Mouse (Mus musculus) liver, postnatal 0 days (tissue): ENCODE data around the gene Ccdc162. TPM values are rescaled to one million over a fixed set of nuclear protein-coding genes. Genes with fewer than 3 reads are reported as not detected.

Experiments
- ATAC-seq: fragments of 200-750 bp; cut with Nextera tagmentation; 2 replicates; pipeline ENCODE4 v1.8.0; 2017; ENCODE audit warnings: mild to moderate bottlenecking, moderate library complexity
- DNase-seq: peaks from one replicate; pipeline ENCODE4 v3.0.0-alpha.2; 2016
- H3K27ac ChIP-seq: fragments of 300-500 bp; sonication (generic); 2 replicates; pipeline ENCODE4 v1.5.1; 2014; ENCODE audit warnings: antibody characterized with exemption, moderate library complexity, mild to moderate bottlenecking, low read depth
- H3K27me3 ChIP-seq: fragments of 300-500 bp; sonication (generic); 2 replicates; pipeline ENCODE4 v1.6.1; 2014; ENCODE audit warnings: low read length, control low read depth, mixed read lengths; ENCODE audit not compliant: insufficient read depth
- H3K36me3 ChIP-seq: fragments of 300-500 bp; sonication (generic); replicated peaks from 2 replicates; pipeline ENCODE4 v1.6.1; 2014; ENCODE audit warnings: mild to moderate bottlenecking, control low read depth, low read length, moderate library complexity, mixed read lengths; ENCODE audit not compliant: insufficient read depth
- H3K4me1 ChIP-seq: fragments of 300-500 bp; sonication (generic); 2 replicates; pipeline ENCODE4 v1.6.1; 2014; ENCODE audit warnings: antibody characterized with exemption, mild to moderate bottlenecking, control low read depth; ENCODE audit not compliant: insufficient read depth
- H3K4me2 ChIP-seq: fragments of 300-500 bp; sonication (generic); 2 replicates; pipeline ENCODE4 v1.6.1; 2014; ENCODE audit warnings: low read depth, mild to moderate bottlenecking, low read length, moderate library complexity, mixed read lengths
- H3K4me3 ChIP-seq: fragments of 300-500 bp; sonication (generic); 2 replicates; pipeline ENCODE4 v1.5.1; 2014; ENCODE audit warnings: low read depth, low read length
- H3K9ac ChIP-seq: fragments of 300-500 bp; sonication (generic); replicated peaks from 2 replicates; pipeline ENCODE4 v1.6.1; 2014; ENCODE audit warnings: mild to moderate bottlenecking, moderate library complexity
- H3K9me3 ChIP-seq: fragments of 300-500 bp; sonication (generic); 2 replicates; pipeline ENCODE4 v1.6.1; 2016; ENCODE audit warnings: mild to moderate bottlenecking, control low read depth, low read length, mixed read lengths
- CTCF ChIP-seq: sonication (generic); IDR thresholded peaks from 2 replicates; pipeline ENCODE4 v1.5.1; 2016; ENCODE audit warnings: antibody characterized with exemption, low read depth
- EP300 ChIP-seq: IDR thresholded peaks from 2 replicates; pipeline ENCODE4 v1.6.1; 2016; ENCODE audit warnings: antibody characterized with exemption, low read depth, mild to moderate bottlenecking
- WGBS: fragments of 180-500 bp; shearing (Covaris S2); extraction: QIAGEN DNeasy Blood & Tissue Kit; methylation state at CpG from one replicate; pipeline ENCODE4 v1.1.7; 2014; ENCODE audit not compliant: insufficient replicate concordance; 5-methylcytosine and 5-hydroxymethylcytosine counted together
- polyA plus RNA-seq: library from polyadenylated mRNA; unstranded; fragments of >200 nt; fragmentation: Nextera tagmentation; extraction: Ambion mirVana; gene quantifications from 2 replicates; pipeline ENCODE4 v1.2.1, GENCODE M21; 2015

Gene Ccdc162
- polyA plus RNA-seq, 1 experiment from 2014 or later, result 0.62 TPM

DNA sequence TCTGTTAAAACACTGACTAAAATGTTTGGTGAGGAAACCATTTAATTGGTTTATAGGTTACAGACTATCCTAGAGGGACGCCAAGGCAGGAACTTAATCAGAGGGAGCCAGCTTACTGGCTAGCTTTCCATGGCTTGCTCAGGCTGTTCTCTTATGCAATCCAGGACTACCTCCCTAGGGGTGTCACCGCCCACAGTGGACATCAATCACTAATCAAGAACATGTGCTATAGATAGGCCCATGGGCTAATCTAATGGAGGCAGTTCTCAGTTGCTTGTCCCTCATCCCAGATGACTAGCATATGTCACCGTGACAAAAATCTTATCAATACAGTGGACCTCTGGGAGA is 178.5 kb downstream of the Ccdc162 start:
- DNase-seq, result no peak
- H3K4me3 ChIP-seq, result no peak overlapping the region
- H3K4me1 ChIP-seq, result no peaks in the 10 kb centered on the region
- TF ChIP-seq CTCF (no peak), EP300 (no peak)
- H3K27me3 ChIP-seq, result no peaks in the 10 kb centered on the region
- no peak for ATAC-seq
- H3K9ac ChIP-seq, result no peak overlapping the region
- WGBS, result 77% methylated on average over 3 of the region's 3 CpGs
- H3K36me3 ChIP-seq, result peaks cover 18% of the 10 kb centered on the region; the same call in 1 of the 2 replicates
- no peak overlapping the region for H3K4me2 ChIP-seq
- H3K9me3 ChIP-seq, result no peaks in the 10 kb centered on the region
- no peak overlapping the region for H3K27ac ChIP-seq

DNA sequence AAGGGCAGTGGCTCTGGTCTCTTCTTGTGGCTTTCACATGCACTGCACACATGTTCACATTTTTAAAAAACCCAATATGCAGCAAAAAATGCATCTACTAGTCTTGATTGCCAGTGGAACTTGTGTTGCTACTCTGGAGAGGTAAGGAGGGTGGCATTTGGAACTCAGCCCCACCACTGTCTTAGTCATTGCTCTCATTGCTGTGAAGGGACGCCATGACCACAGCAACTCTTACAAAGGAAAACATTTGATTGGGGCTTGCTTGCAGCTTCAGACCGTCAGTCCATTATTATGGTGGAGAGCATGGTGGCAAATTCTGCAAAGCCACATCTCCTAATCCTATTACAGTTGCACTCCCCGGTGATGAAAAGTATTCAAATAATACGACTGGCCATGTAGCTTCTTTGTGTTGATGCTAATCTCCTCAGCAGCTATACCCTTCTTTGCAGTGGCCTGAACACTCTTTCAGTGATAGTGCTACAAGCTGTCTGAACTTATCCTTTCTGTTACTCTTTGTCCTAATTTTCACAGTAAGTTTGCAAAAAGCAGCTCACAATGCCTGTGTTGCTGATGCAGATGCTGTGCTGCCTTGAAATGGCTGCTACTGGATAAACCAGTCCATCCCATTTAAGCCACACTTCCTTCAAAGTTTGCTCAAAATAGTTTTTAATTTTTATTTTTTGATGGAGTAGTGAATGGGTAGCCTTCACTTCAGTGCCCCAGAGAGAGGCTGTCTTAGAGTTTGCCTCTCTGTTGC is 179.0 kb downstream of the Ccdc162 start:
- no peaks in the 10 kb centered on the region for H3K9me3 ChIP-seq
- DNase-seq, result no peak
- no peak overlapping the region for H3K4me3 ChIP-seq
- no peak overlapping the region for H3K4me2 ChIP-seq
- no peak overlapping the region for H3K9ac ChIP-seq
- TF ChIP-seq CTCF (no peak), EP300 (no peak)
- no peaks in the 10 kb centered on the region for H3K4me1 ChIP-seq
- no peak for ATAC-seq
- H3K27ac ChIP-seq, result no peak overlapping the region
- 88% methylated on average over 4 of the region's 4 CpGs for WGBS
- H3K27me3 ChIP-seq, result no peaks in the 10 kb centered on the region
- peaks cover 23% of the 10 kb centered on the region for H3K36me3 ChIP-seq

GRCm38 (mm10) chr10:41536714-41537113 is 179.7 kb downstream of the Ccdc162 start:
- H3K4me3 ChIP-seq, result no peak overlapping the region
- TF ChIP-seq EP300 (no peak), CTCF (no peak)
- no peaks in the 10 kb centered on the region for H3K4me1 ChIP-seq
- no peak for DNase-seq
- ATAC-seq, result no peak
- H3K9me3 ChIP-seq, result no peaks in the 10 kb centered on the region
- H3K9ac ChIP-seq, result no peak overlapping the region
- 75% methylated on average over 1 of the region's 1 CpGs for WGBS
- H3K27ac ChIP-seq, result no peak overlapping the region
- H3K36me3 ChIP-seq, result peaks cover 25% of the 10 kb centered on the region
- no peaks in the 10 kb centered on the region for H3K27me3 ChIP-seq
- H3K4me2 ChIP-seq, result no peak overlapping the region

DNA sequence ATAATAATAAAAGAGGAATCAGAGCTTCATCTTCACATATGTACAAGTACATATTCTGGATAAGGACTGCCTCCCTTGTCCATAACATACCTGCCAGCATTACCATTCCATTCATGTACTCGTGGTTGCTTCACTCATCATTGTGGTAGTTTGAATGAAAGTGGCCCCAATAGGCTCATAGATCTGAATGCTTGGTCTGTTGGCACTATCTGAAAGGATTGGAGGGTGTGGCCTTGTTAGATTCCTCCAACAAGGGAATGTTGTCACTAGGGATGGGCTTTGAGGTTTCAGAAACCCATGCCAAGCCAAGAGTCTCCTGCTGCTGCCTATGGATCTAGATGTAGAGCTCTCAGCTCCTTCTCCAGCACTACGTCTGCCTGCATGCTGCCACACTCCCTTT is 180.4 kb downstream of the Ccdc162 start:
- Histone ChIP-seq H3K27me3 (no peaks in the 10 kb centered on the region), H3K4me1 (no peaks in the 10 kb centered on the region), H3K27ac (no peak overlapping the region), H3K4me3 (no peak overlapping the region), H3K9me3 (no peaks in the 10 kb centered on the region), H3K4me2 (no peak overlapping the region), H3K36me3 (peaks cover 25% of the 10 kb centered on the region), H3K9ac (no peak overlapping the region)
- 91% methylated on average over 2 of the region's 2 CpGs for WGBS
- TF ChIP-seq EP300 (no peak), CTCF (no peak)
- ATAC-seq (no peak), DNase-seq (no peak)

- no peak for DNase-seq
Measured at GRCm38 (mm10) chr10:41529972-41530371, 186.5 kb downstream of the Ccdc162 start.

DNA sequence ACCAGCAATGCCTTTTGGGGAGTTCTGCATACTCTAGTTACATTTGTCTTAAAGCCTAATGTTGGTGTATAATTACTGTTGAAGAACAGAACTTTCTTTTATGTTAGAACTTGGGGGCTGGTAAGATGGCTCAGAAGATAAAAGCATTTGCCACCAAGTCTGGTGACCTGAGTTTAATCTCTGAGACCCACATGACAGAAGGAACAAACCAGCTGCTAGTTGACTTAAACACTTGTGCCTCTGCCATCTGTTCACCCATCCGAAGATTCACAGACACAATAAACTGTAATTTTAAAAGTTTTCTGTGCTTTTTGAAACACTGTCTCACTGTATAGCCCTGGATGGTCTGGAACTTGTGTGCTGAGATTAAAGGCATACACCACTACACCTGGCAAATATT is 190.7 kb downstream of the Ccdc162 start:
- peaks cover 53% of the 10 kb centered on the region for H3K36me3 ChIP-seq
- TF ChIP-seq EP300 (no peak), CTCF (no peak)
- H3K9ac ChIP-seq, result no peak overlapping the region
- H3K4me3 ChIP-seq, result no peak overlapping the region
- H3K4me1 ChIP-seq, result peaks cover 28% of the 10 kb centered on the region
- whole genome bisulfite sequencing, result 75% methylated on average over 1 of the region's 1 CpGs
- DNase-seq, result no peak
- H3K27ac ChIP-seq, result no peak overlapping the region
- H3K4me2 ChIP-seq, result no peak overlapping the region
- ATAC-seq, result no peak
- no peaks in the 10 kb centered on the region for H3K27me3 ChIP-seq
- H3K9me3 ChIP-seq, result no peaks in the 10 kb centered on the region

More at GRCm38 (mm10) chr10:41529972-41530371, 186.5 kb downstream of the Ccdc162 start:
- no peak overlapping the region for H3K4me3 ChIP-seq
- no peak overlapping the region for H3K9ac ChIP-seq
- H3K36me3 ChIP-seq, result peaks cover 62% of the 10 kb centered on the region
- no peaks in the 10 kb centered on the region for H3K9me3 ChIP-seq
- TF ChIP-seq EP300 (no peak), CTCF (no peak)
- WGBS, result 76% methylated on average over 5 of the region's 5 CpGs
- peaks cover 7% of the 10 kb centered on the region for H3K4me1 ChIP-seq
- no peak overlapping the region for H3K4me2 ChIP-seq
- ATAC-seq, result no peak
- no peak overlapping the region; the same call in 1 of the 2 replicates for H3K27ac ChIP-seq
- no peaks in the 10 kb centered on the region for H3K27me3 ChIP-seq
